Mouse (Mus musculus) right cerebral cortex, postnatal 36 days (tissue): ENCODE results near the gene Mien1.

ENCODE experiments used
- DNase-seq, 2 experiments: peaks; one replicate each; pipeline ENCODE4 v3.0.0; 2022; ENCODE audit warnings: low spot score in 2 of 2, mixed read lengths in 1 of 2

The Mien1 gene

GRCm38 (mm10) chr11:98428436-98428835 is 10.4 kb downstream of the Mien1 start:
- no peak for DNase-seq

- DNase-seq = no peak
Measured at GRCm38 (mm10) chr11:98426592-98426991, 12.2 kb downstream of the Mien1 start.

- no peak for DNase-seq
Measured at GRCm38 (mm10) chr11:98418939-98419547, 19.7 kb downstream of the Mien1 start.

GRCm38 (mm10) chr11:98418273-98418672 is 20.5 kb downstream of the Mien1 start:
- no peak for DNase-seq

GRCm38 (mm10) chr11:98417074-98417473 is 21.7 kb downstream of the Mien1 start:
- DNase-seq = no peak

GRCm38 (mm10) chr11:98414162-98414561 is 24.6 kb downstream of the Mien1 start:
- DNase-seq = no peak

- no peak for DNase-seq
Measured at GRCm38 (mm10) chr11:98413731-98414130, 25.1 kb downstream of the Mien1 start.

- DNase-seq = no peak
Measured at GRCm38 (mm10) chr11:98412797-98413301, 25.9 kb downstream of the Mien1 start.

GRCm38 (mm10) chr11:98412273-98412796 is 26.5 kb downstream of the Mien1 start, which contains the start of gene Erbb2:
Erbb2 (plus strand) TSS chr11:98412470.
- no peak for DNase-seq

GRCm38 (mm10) chr11:98409341-98409822 is 29.4 kb downstream of the Mien1 start:
- no peak for DNase-seq

GRCm38 (mm10) chr11:98408872-98409271 is 29.9 kb downstream of the Mien1 start:
- no peak for DNase-seq

GRCm38 (mm10) chr11:98406621-98407020 is 32.2 kb downstream of the Mien1 start:
- no peak for DNase-seq

- DNase-seq = no peak
Measured at GRCm38 (mm10) chr11:98400816-98401215, 38.0 kb downstream of the Mien1 start.

- DNase-seq = peak; percentile 87 to 88
Measured at GRCm38 (mm10) chr11:98400161-98400726, 38.5 kb downstream of the Mien1 start, which contains the start of gene Pgap3. Pgap3 (minus strand) TSS chr11:98400490.

GRCm38 (mm10) chr11:98397946-98398345 is 40.8 kb downstream of the Mien1 start:
- DNase-seq = no peak

GRCm38 (mm10) chr11:98395041-98395440 is 43.8 kb downstream of the Mien1 start:
- no peak for DNase-seq

GRCm38 (mm10) chr11:98394301-98394700 is 44.5 kb downstream of the Mien1 start:
- no peak for DNase-seq

- DNase-seq = no peak
Measured at GRCm38 (mm10) chr11:98393317-98393716, 45.5 kb downstream of the Mien1 start.

GRCm38 (mm10) chr11:98392645-98393044 is 46.1 kb downstream of the Mien1 start:
- DNase-seq = no peak

GRCm38 (mm10) chr11:98392034-98392433 is 46.8 kb downstream of the Mien1 start:
- no peak for DNase-seq

GRCm38 (mm10) chr11:98390141-98390540 is 48.6 kb downstream of the Mien1 start:
- DNase-seq = peak in 1 of 2 experiments; percentile 7

- no peak for DNase-seq
Measured at GRCm38 (mm10) chr11:98389221-98389780, 49.5 kb downstream of the Mien1 start.

- DNase-seq = no peak
Measured at GRCm38 (mm10) chr11:98388282-98388681, 50.5 kb downstream of the Mien1 start.
